Mouse (Mus musculus) neural tube, embryonic 13.5 days (tissue): Measurements from ENCODE around the gene Appbp2. TPM values are rescaled to one million over a fixed set of nuclear protein-coding genes. Genes with fewer than 3 reads are reported as not detected.

Experiments used
- ATAC-seq: fragments of 200-750 bp; cut with Nextera tagmentation; 2 replicates; pipeline ENCODE4 v1.8.0; 2017; ENCODE audit warnings: low read depth, mild to moderate bottlenecking, moderate TSS enrichment, moderate library complexity
- H3K27ac ChIP-seq: fragments of 300-500 bp; sonication (generic); replicated peaks from 2 replicates; pipeline ENCODE4 v1.5.1; 2015; ENCODE audit warnings: moderate library complexity, mild to moderate bottlenecking, inconsistent platforms
- H3K27me3 ChIP-seq: fragments of 300-500 bp; sonication (generic); 2 replicates; pipeline ENCODE4 v1.6.1; 2015; ENCODE audit warnings: mild to moderate bottlenecking, inconsistent platforms
- H3K36me3 ChIP-seq: fragments of 300-500 bp; sonication (generic); 2 replicates; pipeline ENCODE4 v1.6.1; 2015; ENCODE audit warnings: mild to moderate bottlenecking, inconsistent platforms
- H3K4me1 ChIP-seq: fragments of 300-500 bp; sonication (generic); replicated peaks from 2 replicates; pipeline ENCODE4 v1.6.1; 2015; ENCODE audit warnings: inconsistent platforms
- H3K4me2 ChIP-seq: fragments of 300-500 bp; sonication (generic); 2 replicates; pipeline ENCODE4 v1.6.1; 2015; ENCODE audit warnings: inconsistent platforms, mild to moderate bottlenecking, moderate library complexity
- H3K4me3 ChIP-seq: fragments of 300-500 bp; sonication (generic); 2 replicates; pipeline ENCODE4 v1.5.1; 2015; ENCODE audit warnings: mild to moderate bottlenecking, inconsistent platforms
- H3K9ac ChIP-seq: fragments of 300-500 bp; sonication (generic); 2 replicates; pipeline ENCODE4 v1.6.1; 2015; ENCODE audit warnings: moderate library complexity, mild to moderate bottlenecking, inconsistent platforms
- H3K9me3 ChIP-seq: fragments of 300-500 bp; sonication (generic); 2 replicates; pipeline ENCODE4 v1.6.1; 2016; ENCODE audit warnings: inconsistent platforms
- WGBS: fragments of 180-500 bp; shearing (Covaris S2); methylation state at CpG from one replicate; pipeline ENCODE4 v1.1.7; 2015; 5-methylcytosine and 5-hydroxymethylcytosine counted together
- polyA plus RNA-seq: library from polyadenylated mRNA; unstranded; fragments of >200 nt; fragmentation: Nextera tagmentation; extraction: Ambion mirVana; gene quantifications from 2 replicates; pipeline ENCODE4 v1.2.1, GENCODE M21; 2015

The Appbp2 gene
- polyA plus RNA-seq: 46.1 and 51.5 TPM in 2 replicates

DNA sequence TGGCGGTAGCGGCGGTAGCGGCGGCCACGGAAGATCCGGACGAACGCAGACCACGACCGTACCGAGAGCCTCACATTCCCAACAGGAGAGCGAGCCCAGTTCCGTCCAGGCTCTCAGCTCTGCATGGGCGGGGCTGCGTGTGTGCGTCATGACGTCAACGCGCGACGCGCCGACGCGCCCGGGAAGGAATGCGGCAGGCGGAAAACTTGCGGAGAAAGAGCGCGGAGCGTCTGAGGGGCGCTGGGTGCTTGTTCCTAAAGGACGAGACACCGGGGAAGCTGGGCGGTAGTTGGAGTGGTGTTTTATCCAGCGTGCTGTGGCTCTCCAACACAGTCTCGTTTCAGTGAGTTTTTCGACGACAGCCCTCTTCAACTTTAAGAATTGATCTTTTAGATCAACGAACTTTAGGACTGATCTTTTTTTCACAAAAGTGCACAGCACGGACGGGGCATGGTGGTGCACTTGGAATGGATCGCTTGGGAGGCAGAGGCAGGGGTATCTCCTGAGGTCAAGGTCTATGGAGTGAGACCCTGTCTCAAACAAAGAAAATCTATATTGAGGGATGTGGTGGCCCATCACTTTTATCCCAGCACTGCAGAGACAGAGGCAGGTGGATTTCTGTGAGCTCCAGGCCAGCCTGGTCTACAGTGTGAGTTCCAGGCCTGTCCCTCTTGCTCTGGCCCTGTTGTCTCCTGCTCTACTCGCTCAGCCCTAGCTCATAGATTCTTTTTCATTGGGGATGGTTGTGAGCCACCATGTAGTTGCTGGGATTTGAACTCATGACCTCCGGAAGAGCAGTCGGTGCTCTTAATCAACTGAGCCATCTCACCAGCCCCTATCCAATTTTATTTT is at the start of gene Appbp2:
Gene Appbp2 (minus strand): TSS at position 141 of the 852 bp plus-strand sequence.
- H3K9ac ChIP-seq: peak within 1 kb of the TSS; percentile 90
- WGBS: 6% methylated on average over 48 of the region's 48 CpGs
- no peaks in the 10 kb centered on the region for H3K27me3 ChIP-seq
- H3K4me1 ChIP-seq: peaks cover 28% of the 10 kb centered on the region
- ATAC-seq: peak; percentile 98
- peak within 1 kb of the TSS; percentile 70 for H3K4me3 ChIP-seq
- peaks cover 11% of the 10 kb centered on the region; the same call in 1 of the 2 replicates for H3K36me3 ChIP-seq
- no peaks in the 10 kb centered on the region for H3K9me3 ChIP-seq
- H3K4me2 ChIP-seq: peak within 1 kb of the TSS; percentile 93
- peak within 1 kb of the TSS; percentile 99 for H3K27ac ChIP-seq

GRCm38 (mm10) chr11:85281219-85281878 is 46.4 kb upstream of the Appbp2 start:
- no peaks in the 10 kb centered on the region for H3K27me3 ChIP-seq
- H3K27ac ChIP-seq: no peak overlapping the region
- 82% methylated on average over 15 of the region's 15 CpGs for WGBS
- H3K9ac ChIP-seq: no peak overlapping the region
- no peak overlapping the region for H3K4me2 ChIP-seq
- no peak for ATAC-seq
- H3K4me1 ChIP-seq: no peaks in the 10 kb centered on the region
- H3K36me3 ChIP-seq: no peaks in the 10 kb centered on the region
- H3K4me3 ChIP-seq: no peak overlapping the region
- H3K9me3 ChIP-seq: no peaks in the 10 kb centered on the region

- H3K27ac ChIP-seq: no peak overlapping the region
Observed at GRCm38 (mm10) chr11:85278175-85278574, 43.2 kb upstream of the Appbp2 start.

GRCm38 (mm10) chr11:85277609-85278008 is 42.7 kb upstream of the Appbp2 start:
- WGBS: 67% methylated on average over 5 of the region's 5 CpGs
- no peak overlapping the region for H3K27ac ChIP-seq
- no peaks in the 10 kb centered on the region for H3K27me3 ChIP-seq
- H3K36me3 ChIP-seq: no peaks in the 10 kb centered on the region
- no peaks in the 10 kb centered on the region for H3K4me1 ChIP-seq
- H3K4me2 ChIP-seq: no peak overlapping the region
- no peak overlapping the region for H3K9ac ChIP-seq
- no peak overlapping the region for H3K4me3 ChIP-seq
- no peak for ATAC-seq
- H3K9me3 ChIP-seq: no peaks in the 10 kb centered on the region

More at GRCm38 (mm10) chr11:85278175-85278574, 43.2 kb upstream of the Appbp2 start:
- no peaks in the 10 kb centered on the region for H3K36me3 ChIP-seq
- no peak overlapping the region for H3K4me2 ChIP-seq
- no peak overlapping the region for H3K4me3 ChIP-seq
- 86% methylated on average over 1 of the region's 1 CpGs for WGBS
- no peaks in the 10 kb centered on the region for H3K27me3 ChIP-seq
- H3K9ac ChIP-seq: no peak overlapping the region
- no peaks in the 10 kb centered on the region for H3K9me3 ChIP-seq
- H3K4me1 ChIP-seq: no peaks in the 10 kb centered on the region
- no peak for ATAC-seq

DNA sequence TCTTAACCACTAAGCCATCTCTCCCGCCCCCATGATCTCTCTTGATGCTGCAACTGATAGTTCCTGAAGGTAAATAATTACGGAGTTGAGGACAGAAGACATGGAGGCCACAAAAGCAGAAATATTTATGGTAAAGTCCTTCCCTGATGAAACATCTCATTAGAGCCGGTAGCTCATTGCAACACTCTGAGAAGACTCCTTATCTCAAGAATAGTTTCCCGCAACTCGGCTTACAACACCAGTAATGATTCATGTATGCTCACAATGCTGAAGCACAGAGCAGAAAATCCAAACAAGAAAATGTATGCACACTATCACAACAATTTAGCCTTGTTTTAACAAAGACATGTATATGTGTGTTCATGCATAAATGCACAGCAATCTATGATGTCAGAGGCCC is 40.2 kb upstream of the Appbp2 start:
- Histone ChIP-seq H3K27ac (no peak overlapping the region), H3K9ac (no peak overlapping the region), H3K36me3 (no peaks in the 10 kb centered on the region), H3K9me3 (no peaks in the 10 kb centered on the region), H3K27me3 (no peaks in the 10 kb centered on the region), H3K4me2 (no peak overlapping the region), H3K4me3 (no peak overlapping the region), H3K4me1 (no peaks in the 10 kb centered on the region)
- WGBS: 90% methylated on average over 5 of the region's 5 CpGs
- ATAC-seq: no peak

GRCm38 (mm10) chr11:85273299-85273698 is 38.4 kb upstream of the Appbp2 start:
- 70% methylated on average over 6 of the region's 6 CpGs for WGBS
- no peak overlapping the region for H3K4me2 ChIP-seq
- H3K27ac ChIP-seq: no peak overlapping the region
- H3K4me1 ChIP-seq: no peaks in the 10 kb centered on the region
- no peaks in the 10 kb centered on the region for H3K27me3 ChIP-seq
- H3K9me3 ChIP-seq: no peaks in the 10 kb centered on the region
- no peak for ATAC-seq
- no peak overlapping the region for H3K9ac ChIP-seq
- no peaks in the 10 kb centered on the region for H3K36me3 ChIP-seq
- H3K4me3 ChIP-seq: no peak overlapping the region

DNA sequence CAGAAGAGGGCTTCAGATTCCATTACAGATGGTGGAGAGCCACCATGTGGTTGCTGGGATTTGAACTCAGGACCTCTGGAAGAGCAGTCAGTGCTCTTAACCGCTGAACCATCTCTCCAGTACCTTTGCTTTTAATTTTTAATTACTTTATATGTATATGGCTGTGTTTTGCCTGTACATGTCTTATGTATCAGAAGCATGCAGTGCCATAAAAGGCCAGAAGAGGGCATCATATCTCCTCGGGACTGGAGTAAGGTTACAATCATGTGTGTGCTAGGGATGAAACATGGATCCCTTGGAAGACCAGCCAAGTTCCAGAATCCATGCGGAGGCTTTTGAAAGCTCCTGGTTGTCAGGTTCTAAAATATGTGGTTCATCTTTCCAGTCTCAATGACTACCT is 35.7 kb upstream of the Appbp2 start:
- H3K4me2 ChIP-seq: no peak overlapping the region
- no peak overlapping the region for H3K4me3 ChIP-seq
- WGBS: 49% methylated on average over 3 of the region's 3 CpGs
- H3K27ac ChIP-seq: no peak overlapping the region
- ATAC-seq: no peak
- H3K9ac ChIP-seq: no peak overlapping the region
- no peaks in the 10 kb centered on the region for H3K36me3 ChIP-seq
- no peaks in the 10 kb centered on the region for H3K27me3 ChIP-seq
- H3K9me3 ChIP-seq: no peaks in the 10 kb centered on the region
- H3K4me1 ChIP-seq: no peaks in the 10 kb centered on the region

DNA sequence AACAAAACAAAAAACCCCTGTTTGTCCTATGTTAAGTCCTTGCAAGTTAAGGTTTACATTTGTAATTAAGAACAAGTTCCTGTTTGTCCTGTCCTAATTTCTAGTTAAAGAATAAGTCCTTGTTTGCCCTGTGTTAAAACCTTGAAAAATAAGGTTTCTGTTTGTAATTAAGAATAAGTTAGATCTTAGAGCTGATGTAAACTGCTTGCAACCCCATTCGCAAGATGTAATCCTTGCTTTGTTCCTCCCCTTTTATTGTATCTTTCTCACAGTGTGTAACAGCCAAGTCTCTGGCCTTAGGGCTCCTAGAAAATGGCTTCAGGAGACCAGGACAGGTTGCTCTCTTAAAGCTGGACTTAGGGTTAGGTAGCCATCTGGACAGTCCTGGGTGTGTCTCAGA is 32.5 kb upstream of the Appbp2 start:
- ATAC-seq: no peak
- 90% methylated on average over 1 of the region's 1 CpGs for WGBS
- H3K36me3 ChIP-seq: no peaks in the 10 kb centered on the region
- H3K4me3 ChIP-seq: no peak overlapping the region
- no peak overlapping the region for H3K9ac ChIP-seq
- no peaks in the 10 kb centered on the region for H3K9me3 ChIP-seq
- no peak overlapping the region for H3K4me2 ChIP-seq
- H3K4me1 ChIP-seq: no peaks in the 10 kb centered on the region
- H3K27me3 ChIP-seq: no peaks in the 10 kb centered on the region
- H3K27ac ChIP-seq: no peak overlapping the region

DNA sequence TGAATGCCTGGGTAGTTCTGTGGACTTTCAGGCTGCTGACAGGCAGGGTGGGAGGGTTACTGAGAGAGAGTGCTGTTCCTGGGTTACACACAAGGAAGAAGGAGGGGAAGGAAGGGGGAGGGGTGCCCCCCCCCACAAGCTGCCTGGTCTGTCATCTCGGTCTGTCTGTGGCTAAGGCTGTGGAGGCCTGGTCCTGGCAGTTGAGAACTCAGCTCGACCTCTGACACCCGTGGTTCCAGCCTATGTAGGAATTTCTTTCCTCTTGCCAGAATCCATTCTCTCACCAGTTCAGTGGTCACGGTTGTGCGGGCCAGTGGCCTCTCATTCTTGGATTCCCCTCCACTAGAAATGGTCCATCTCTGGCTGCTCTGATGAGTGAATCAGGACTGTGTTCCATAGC is 29.7 kb upstream of the Appbp2 start:
- Histone ChIP-seq H3K4me3 (no peak overlapping the region), H3K4me1 (no peaks in the 10 kb centered on the region), H3K27me3 (no peaks in the 10 kb centered on the region), H3K27ac (no peak overlapping the region), H3K9me3 (no peaks in the 10 kb centered on the region), H3K9ac (no peak overlapping the region), H3K4me2 (no peak overlapping the region), H3K36me3 (no peaks in the 10 kb centered on the region)
- no peak for ATAC-seq
- WGBS: 69% methylated on average over 5 of the region's 5 CpGs

DNA sequence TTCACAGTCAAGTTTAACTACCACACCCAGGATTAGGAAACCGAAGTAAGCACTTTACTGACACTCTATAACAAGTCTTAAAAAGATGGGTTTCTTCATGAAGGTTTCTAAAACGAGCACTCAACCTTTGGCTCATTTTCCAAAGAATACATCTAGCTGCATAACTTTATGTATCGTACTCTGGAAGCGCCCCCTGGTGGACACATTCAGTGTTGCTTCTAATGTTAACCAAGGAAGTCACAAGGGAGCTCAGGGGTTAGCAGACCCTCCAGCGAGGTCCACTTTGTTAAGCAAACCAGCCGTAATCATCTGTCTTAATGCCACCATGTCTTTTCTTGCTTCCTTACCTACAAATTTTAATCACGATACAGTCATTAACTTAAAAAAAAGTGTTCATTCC is 26.3 kb upstream of the Appbp2 start:
- no peaks in the 10 kb centered on the region for H3K36me3 ChIP-seq
- 39% methylated on average over 7 of the region's 7 CpGs for WGBS
- H3K9ac ChIP-seq: no peak overlapping the region
- no peaks in the 10 kb centered on the region for H3K9me3 ChIP-seq
- H3K4me2 ChIP-seq: no peak overlapping the region
- no peaks in the 10 kb centered on the region for H3K27me3 ChIP-seq
- no peak overlapping the region for H3K4me3 ChIP-seq
- H3K4me1 ChIP-seq: no peaks in the 10 kb centered on the region
- no peak for ATAC-seq
- H3K27ac ChIP-seq: no peak overlapping the region

- no peaks in the 10 kb centered on the region for H3K36me3 ChIP-seq
- H3K9me3 ChIP-seq: no peaks in the 10 kb centered on the region
- no peaks in the 10 kb centered on the region for H3K27me3 ChIP-seq
- no peak overlapping the region for H3K4me3 ChIP-seq
- no peak overlapping the region for H3K4me2 ChIP-seq
- no peak for ATAC-seq
- no peak overlapping the region for H3K9ac ChIP-seq
- H3K27ac ChIP-seq: no peak overlapping the region
- no peaks in the 10 kb centered on the region for H3K4me1 ChIP-seq
- WGBS: 94% methylated on average over 11 of the region's 11 CpGs
Observed at GRCm38 (mm10) chr11:85258966-85259365, 24.0 kb upstream of the Appbp2 start.

GRCm38 (mm10) chr11:85255471-85256027 is 20.6 kb upstream of the Appbp2 start:
- Histone ChIP-seq H3K27me3 (no peaks in the 10 kb centered on the region), H3K27ac (no peak overlapping the region), H3K4me1 (no peaks in the 10 kb centered on the region), H3K36me3 (no peaks in the 10 kb centered on the region), H3K9ac (no peak overlapping the region), H3K9me3 (no peaks in the 10 kb centered on the region), H3K4me3 (no peak overlapping the region), H3K4me2 (no peak overlapping the region)
- WGBS: 64% methylated on average over 3 of the region's 3 CpGs
- ATAC-seq: no peak
